Mouse (Mus musculus) neural tube, embryonic 12.5 days (tissue): ENCODE measurements around the gene Mrpl35. TPM values are rescaled to one million over a fixed set of nuclear protein-coding genes. Genes with fewer than 3 reads are reported as not detected.

Source experiments
- polyA plus RNA-seq: library from polyadenylated mRNA; unstranded; fragments of >200 nt; fragmentation: Nextera tagmentation; extraction: Ambion mirVana; gene quantifications from 2 replicates; pipeline ENCODE4 v1.2.1, GENCODE M21; 2016

Gene Mrpl35
- polyA plus RNA-seq, 1 experiment from 2014 or later = 48.6 TPM

Other genes starting within 250 kb of the Mrpl35 start
- gene Kdm3a, start 194.0 kb downstream of the Mrpl35 start, polyA plus RNA-seq = 77.8 and 79.6 TPM in 2 replicates
- 141 and 158 TPM in 2 replicates for gene Reep1, start 119.4 kb downstream of the Mrpl35 start, polyA plus RNA-seq
- gene Immt, start 4.4 kb upstream of the Mrpl35 start, polyA plus RNA-seq = 155 and 162 TPM in 2 replicates
- 98.1 and 112 TPM in 2 replicates for gene Ptcd3, start 81.8 kb upstream of the Mrpl35 start, polyA plus RNA-seq
- 26.7 and 28.9 TPM in 2 replicates for gene Polr1a, start 82.1 kb upstream of the Mrpl35 start, polyA plus RNA-seq